Mouse (Mus musculus) heart, embryonic 13.5 days (tissue): ENCODE measurements around the gene Gpr83. TPM values are rescaled to one million over a fixed set of nuclear protein-coding genes. Genes with fewer than 3 reads are reported as not detected.
"Not testable (repeated sequence)": the region's sequence is repeated elsewhere in the genome, so short reads cannot be mapped to it uniquely, and the experiment has no call there.

Experiments
- ATAC-seq: fragments of 200-750 bp; cut with Nextera tagmentation; 2 replicates; pipeline ENCODE4 v1.8.0; 2017; ENCODE audit warnings: moderate TSS enrichment; ENCODE audit not compliant: insufficient number of reproducible peaks, low FRiP score, low TSS enrichment; ENCODE audit errors: extremely low read depth
- H3K27ac ChIP-seq: fragments of 300-500 bp; sonication (generic); replicated peaks from 2 replicates; pipeline ENCODE4 v1.5.1; 2015; ENCODE audit warnings: moderate library complexity, mild to moderate bottlenecking, inconsistent platforms
- H3K27me3 ChIP-seq: fragments of 300-500 bp; sonication (generic); replicated peaks from 2 replicates; pipeline ENCODE4 v1.6.1; 2015; ENCODE audit warnings: mild to moderate bottlenecking, inconsistent platforms
- H3K36me3 ChIP-seq: fragments of 300-500 bp; sonication (generic); 2 replicates; pipeline ENCODE4 v1.6.1; 2015; ENCODE audit warnings: mild to moderate bottlenecking, inconsistent platforms
- H3K4me1 ChIP-seq: fragments of 300-500 bp; sonication (generic); 2 replicates; pipeline ENCODE4 v1.6.1; 2015; ENCODE audit warnings: inconsistent platforms
- H3K4me2 ChIP-seq: fragments of 300-500 bp; sonication (generic); 2 replicates; pipeline ENCODE4 v1.6.1; 2015; ENCODE audit warnings: inconsistent platforms, mild to moderate bottlenecking, moderate library complexity
- H3K4me3 ChIP-seq: fragments of 300-500 bp; sonication (generic); 2 replicates; pipeline ENCODE4 v1.5.1; 2015; ENCODE audit warnings: moderate library complexity, mild to moderate bottlenecking, inconsistent platforms
- H3K9ac ChIP-seq: fragments of 300-500 bp; sonication (generic); 2 replicates; pipeline ENCODE4 v1.6.1; 2015; ENCODE audit warnings: inconsistent platforms, mild to moderate bottlenecking, moderate library complexity
- H3K9me3 ChIP-seq: fragments of 300-500 bp; sonication (generic); 2 replicates; pipeline ENCODE4 v1.6.1; 2016; ENCODE audit warnings: inconsistent platforms
- WGBS: fragments of 180-500 bp; shearing (Covaris S2); methylation state at CpG from one replicate; pipeline ENCODE4 v1.1.7; 2015; ENCODE audit warnings: mixed read lengths; 5-methylcytosine and 5-hydroxymethylcytosine counted together
- polyA plus RNA-seq: library from polyadenylated mRNA; unstranded; fragments of >200 nt; fragmentation: Nextera tagmentation; extraction: Ambion mirVana; gene quantifications from 2 replicates; pipeline ENCODE4 v1.2.1, GENCODE M21; 2015

Gpr83 gene
- polyA plus RNA-seq, 1 experiment from 2014 or later: 0.27 TPM

DNA sequence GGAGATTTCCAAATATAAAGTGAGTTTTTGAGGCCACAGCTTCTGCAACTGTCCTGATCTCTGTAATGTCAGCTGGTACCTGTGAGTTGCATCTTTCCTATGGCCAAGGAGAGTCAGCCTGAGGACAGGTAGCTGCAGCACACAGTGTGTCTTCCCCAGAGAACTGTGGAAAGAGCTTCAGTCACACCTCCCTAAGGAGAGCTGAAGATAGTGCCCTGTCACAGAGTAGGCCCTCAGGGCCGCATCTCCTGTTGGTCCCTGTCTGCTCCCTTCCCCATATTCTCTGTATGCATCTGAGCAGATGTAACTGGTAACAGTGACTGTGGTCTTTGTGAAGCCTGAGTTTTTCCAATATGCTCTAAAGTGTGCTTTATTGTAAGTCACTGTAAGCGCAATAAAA is 10.4 kb downstream of the Gpr83 start:
- Histone ChIP-seq H3K9me3 (no peaks in the 10 kb centered on the region), H3K27me3 (peaks cover 7% of the 10 kb centered on the region), H3K27ac (no peak overlapping the region), H3K4me3 (no peak overlapping the region), H3K4me2 (no peak overlapping the region), H3K9ac (no peak overlapping the region), H3K4me1 (peaks cover 11% of the 10 kb centered on the region), H3K36me3 (no peaks in the 10 kb centered on the region)
- 82% methylated on average over 2 of the region's 2 CpGs for WGBS
- ATAC-seq: no peak

DNA sequence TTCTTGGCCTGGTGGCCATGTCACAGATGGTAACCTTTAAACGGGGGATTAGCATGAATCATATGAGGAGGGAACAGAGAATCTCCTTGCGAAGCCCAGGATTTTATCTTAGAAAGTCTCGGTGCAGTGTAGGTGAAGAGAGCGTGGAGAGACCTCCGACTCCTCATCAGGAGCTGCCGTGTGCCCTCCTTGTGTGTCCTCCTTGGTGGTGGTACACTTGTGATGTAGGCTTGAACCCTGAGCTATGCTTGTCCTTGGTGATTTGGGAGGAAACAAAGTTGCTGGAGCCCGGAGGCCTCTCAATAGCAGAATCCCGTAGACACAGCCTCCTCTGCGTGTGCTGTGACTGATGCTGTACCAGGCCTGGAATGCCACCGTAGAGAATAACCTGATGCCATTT is 10.8 kb downstream of the Gpr83 start:
- Histone ChIP-seq H3K4me2 (no peak overlapping the region), H3K27me3 (peaks cover 5% of the 10 kb centered on the region), H3K4me3 (no peak overlapping the region), H3K9me3 (no peaks in the 10 kb centered on the region), H3K27ac (no peak overlapping the region), H3K4me1 (peaks cover 11% of the 10 kb centered on the region), H3K9ac (no peak overlapping the region), H3K36me3 (no peaks in the 10 kb centered on the region)
- WGBS: 84% methylated on average over 10 of the region's 10 CpGs
- ATAC-seq: no peak

DNA sequence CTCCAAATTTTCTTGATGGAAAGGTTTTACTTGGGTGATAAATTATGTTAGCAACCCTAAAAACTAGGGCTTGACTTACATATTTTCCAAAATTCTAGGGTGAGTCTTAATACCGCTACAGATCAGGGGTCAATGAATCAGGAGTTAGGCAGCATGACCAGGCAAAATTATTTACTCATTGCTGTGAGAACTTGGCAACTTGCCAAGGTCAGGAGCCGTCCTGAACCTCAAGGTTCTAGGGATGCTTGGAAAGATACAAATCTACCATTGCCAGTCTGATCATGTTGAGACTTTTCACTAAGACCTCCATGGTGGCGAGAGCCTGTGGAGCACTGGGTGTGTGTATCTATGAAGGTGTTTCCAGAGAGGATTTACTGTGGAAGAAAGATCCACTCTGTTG is 11.5 kb downstream of the Gpr83 start:
- H3K4me3 ChIP-seq: no peak overlapping the region
- no peaks in the 10 kb centered on the region for H3K9me3 ChIP-seq
- no peak overlapping the region for H3K4me2 ChIP-seq
- WGBS: 65% methylated on average over 3 of the region's 3 CpGs
- H3K27ac ChIP-seq: no peak overlapping the region
- no peaks in the 10 kb centered on the region for H3K36me3 ChIP-seq
- H3K27me3 ChIP-seq: peaks cover 4% of the 10 kb centered on the region
- H3K9ac ChIP-seq: no peak overlapping the region
- peaks cover 11% of the 10 kb centered on the region for H3K4me1 ChIP-seq
- no peak for ATAC-seq

DNA sequence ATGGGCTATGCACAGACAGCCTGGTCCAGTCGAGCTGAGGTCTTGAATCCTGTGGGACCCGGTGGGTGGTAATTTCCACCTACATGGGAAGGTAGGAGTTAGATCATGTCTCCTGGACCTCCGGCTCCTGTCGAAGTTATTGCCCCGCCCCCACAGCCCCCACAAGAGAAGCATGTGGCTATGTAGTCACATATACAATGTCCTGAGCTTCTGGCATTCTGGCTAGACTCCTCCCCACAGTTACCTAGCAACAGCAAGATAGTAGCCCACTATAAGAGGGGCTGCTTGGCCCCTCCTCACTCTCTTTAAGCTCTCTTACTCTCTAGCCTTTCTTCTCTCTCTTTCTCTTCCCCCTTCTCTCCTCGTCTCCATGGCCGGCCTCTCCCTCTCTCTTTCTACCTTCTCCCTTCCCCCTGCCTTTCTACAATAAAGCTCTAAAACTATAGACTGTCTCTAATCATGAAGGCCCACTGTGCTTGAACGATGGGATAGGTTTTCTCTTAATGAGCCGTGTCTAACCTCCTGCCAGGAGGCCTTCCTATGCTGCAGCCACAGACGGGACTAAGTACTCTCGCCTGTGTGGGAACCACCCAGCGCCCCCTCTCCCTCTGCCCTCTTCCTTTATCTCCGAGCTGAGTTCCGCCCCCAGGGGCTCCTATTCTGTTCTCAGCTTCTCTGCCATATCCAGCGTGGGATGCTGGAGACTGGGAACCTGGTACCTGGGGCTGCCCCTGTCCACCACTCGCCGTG is 12.3 kb downstream of the Gpr83 start:
- H3K4me3 ChIP-seq: no peak overlapping the region
- H3K4me1 ChIP-seq: peaks cover 11% of the 10 kb centered on the region
- H3K9me3 ChIP-seq: no peaks in the 10 kb centered on the region
- no peak overlapping the region for H3K27ac ChIP-seq
- no peaks in the 10 kb centered on the region for H3K36me3 ChIP-seq
- 43% methylated on average over 17 of the region's 17 CpGs for WGBS
- no peak overlapping the region for H3K9ac ChIP-seq
- no peaks in the 10 kb centered on the region; the same call in none of the 2 replicates for H3K27me3 ChIP-seq
- ATAC-seq: no peak
- no peak overlapping the region for H3K4me2 ChIP-seq

DNA sequence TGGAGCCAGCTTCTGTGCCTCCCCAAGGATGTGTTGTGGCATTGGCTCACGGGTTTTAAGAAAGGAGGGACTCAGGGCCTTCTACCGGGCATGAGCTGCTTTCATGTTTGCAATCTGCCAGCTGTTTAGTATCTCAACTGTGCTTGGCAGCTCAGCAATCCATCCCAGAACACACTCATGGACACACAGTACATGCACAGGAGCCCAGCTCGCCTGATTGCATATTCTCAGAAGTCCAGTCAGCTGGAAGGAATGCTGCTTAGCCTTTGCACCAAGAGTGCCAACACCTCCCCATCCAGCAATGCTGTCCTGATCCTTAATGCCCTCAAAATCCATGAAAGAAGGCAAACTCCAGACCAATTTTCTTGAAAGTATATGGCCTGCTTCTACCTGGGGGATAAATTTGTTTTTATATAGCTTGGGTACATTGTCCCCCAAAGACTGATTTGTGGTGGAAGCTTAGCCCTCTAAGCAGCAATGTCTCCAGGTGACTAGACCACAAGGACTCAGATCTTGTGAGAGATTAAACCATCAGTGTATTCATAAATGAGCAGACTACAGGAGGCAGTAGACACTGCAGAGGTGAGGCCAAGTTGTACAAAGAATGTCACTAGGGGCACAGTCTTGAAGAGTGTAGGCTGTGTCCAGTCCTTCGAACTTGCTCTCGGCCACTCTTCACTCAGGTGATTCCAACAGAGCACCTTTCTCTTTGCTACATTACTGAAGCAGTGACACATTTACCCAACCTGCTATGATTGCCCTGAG is 15.9 kb downstream of the Gpr83 start:
- Histone ChIP-seq H3K27ac (no peak overlapping the region), H3K27me3 (no peaks in the 10 kb centered on the region), H3K9me3 (no peaks in the 10 kb centered on the region), H3K36me3 (no peaks in the 10 kb centered on the region), H3K4me3 (no peak overlapping the region), H3K4me2 (no peak overlapping the region), H3K9ac (no peak overlapping the region), H3K4me1 (peaks cover 11% of the 10 kb centered on the region)
- no peak for ATAC-seq
- WGBS: 69% methylated on average over 5 of the region's 5 CpGs

DNA sequence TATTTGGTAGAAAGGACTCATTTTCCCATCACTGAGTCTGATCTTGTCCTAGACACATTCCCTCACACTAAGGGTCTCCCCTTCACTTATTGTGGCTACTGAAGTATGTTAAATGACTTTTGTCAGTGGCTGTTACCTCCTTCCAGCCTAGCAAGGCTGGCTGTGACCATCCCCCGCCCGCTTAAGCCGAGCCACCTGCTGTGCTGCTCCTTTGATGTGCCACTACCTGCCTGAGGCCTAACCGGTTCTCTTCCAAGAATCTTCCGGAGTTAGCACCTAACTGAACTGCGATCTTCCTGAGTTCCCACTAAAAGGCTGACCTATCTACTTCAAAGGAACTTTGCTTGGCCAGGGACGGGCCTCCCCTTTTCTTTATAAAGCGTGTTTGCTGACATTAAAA is 16.6 kb downstream of the Gpr83 start:
- not testable (repeated sequence) for H3K27ac ChIP-seq, H3K4me3 ChIP-seq, ATAC-seq, H3K9ac ChIP-seq, H3K4me2 ChIP-seq, H3K27me3 ChIP-seq, H3K36me3 ChIP-seq, H3K9me3 ChIP-seq
- WGBS: 33% methylated on average over 8 of the region's 8 CpGs
- H3K4me1 ChIP-seq: peaks cover 11% of the 10 kb centered on the region

DNA sequence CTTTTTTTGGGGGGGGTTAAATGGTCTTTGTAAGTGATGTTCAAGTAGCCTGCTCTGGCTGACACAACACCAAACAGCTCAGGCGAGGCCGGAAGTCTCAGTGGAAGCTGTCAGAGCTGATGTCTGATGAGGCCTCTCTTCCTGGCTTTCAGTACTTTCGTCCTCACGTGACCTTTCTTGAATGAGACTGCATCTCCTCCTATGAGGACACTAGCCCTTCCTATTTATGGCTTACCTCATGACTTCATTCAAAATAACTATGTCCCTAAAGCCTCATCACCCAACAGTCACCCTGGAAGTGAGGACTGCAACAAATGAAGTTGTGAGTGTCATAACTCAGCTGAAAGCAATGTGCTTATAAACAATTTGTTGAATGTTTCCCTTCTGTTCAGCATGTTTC is 24.6 kb downstream of the Gpr83 start:
- no peaks in the 10 kb centered on the region; the same call in none of the 2 replicates for H3K27me3 ChIP-seq
- no peak for ATAC-seq

DNA sequence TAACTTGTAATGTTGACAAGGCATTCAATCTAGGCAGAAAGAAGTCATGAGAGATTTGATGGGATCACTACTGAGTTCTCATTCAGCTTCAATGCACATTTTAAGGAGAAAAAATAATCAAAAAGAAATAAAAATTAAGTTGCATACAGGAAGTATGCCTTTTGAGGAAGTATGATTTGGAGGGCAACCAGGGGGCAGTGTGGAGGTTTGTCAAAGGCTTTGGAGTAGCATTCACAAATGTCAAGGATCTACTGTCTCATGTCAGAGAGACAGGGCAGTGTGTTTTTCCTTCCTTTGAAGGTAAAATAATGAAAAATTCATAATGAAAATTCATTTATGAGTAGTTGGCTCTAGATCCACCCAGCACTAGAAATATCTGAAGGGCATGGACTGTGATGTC is 25.1 kb downstream of the Gpr83 start:
- no peaks in the 10 kb centered on the region for H3K36me3 ChIP-seq
- H3K4me3 ChIP-seq: no peak overlapping the region
- H3K27ac ChIP-seq: no peak overlapping the region
- peaks cover 14% of the 10 kb centered on the region for H3K4me1 ChIP-seq
- ATAC-seq: no peak
- no peaks in the 10 kb centered on the region for H3K9me3 ChIP-seq
- no peaks in the 10 kb centered on the region; the same call in none of the 2 replicates for H3K27me3 ChIP-seq
- no peak overlapping the region for H3K9ac ChIP-seq
- no peak overlapping the region for H3K4me2 ChIP-seq

More for the DNA sequence above, 24.6 kb downstream of the Gpr83 start:
- H3K4me2 ChIP-seq: no peak overlapping the region
- H3K27ac ChIP-seq: no peak overlapping the region
- WGBS: 46% methylated on average over 4 of the region's 4 CpGs
- H3K9me3 ChIP-seq: no peaks in the 10 kb centered on the region
- H3K4me1 ChIP-seq: peaks cover 14% of the 10 kb centered on the region
- H3K9ac ChIP-seq: no peak overlapping the region
- H3K36me3 ChIP-seq: no peaks in the 10 kb centered on the region
- no peak overlapping the region for H3K4me3 ChIP-seq

DNA sequence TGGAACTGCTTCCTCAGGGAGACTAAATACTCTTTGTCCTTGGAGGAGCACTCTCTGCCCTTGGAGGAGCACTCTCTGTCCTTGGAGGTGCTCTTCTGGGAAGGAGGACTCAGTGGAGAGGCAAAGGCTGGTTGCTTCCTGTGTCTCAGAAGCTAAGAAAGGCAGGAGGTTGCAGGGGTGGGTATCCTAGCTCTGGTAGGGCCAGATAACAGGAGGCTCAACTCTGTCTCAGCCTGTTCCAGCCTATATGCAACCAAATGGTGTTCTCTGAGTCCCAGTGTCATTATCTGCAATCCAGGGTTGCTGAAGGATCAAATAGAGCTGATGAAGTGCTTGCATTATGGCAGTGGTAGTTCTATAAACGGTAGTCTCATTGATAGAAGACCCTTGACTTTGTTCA is 25.9 kb downstream of the Gpr83 start:
- Histone ChIP-seq H3K4me3 (no peak overlapping the region), H3K4me2 (no peak overlapping the region), H3K27me3 (no peaks in the 10 kb centered on the region; the same call in none of the 2 replicates), H3K36me3 (no peaks in the 10 kb centered on the region), H3K27ac (no peak overlapping the region), H3K9me3 (no peaks in the 10 kb centered on the region), H3K9ac (no peak overlapping the region), H3K4me1 (peaks cover 14% of the 10 kb centered on the region)
- no peak for ATAC-seq
- WGBS: 55% methylated on average over 1 of the region's 1 CpGs

DNA sequence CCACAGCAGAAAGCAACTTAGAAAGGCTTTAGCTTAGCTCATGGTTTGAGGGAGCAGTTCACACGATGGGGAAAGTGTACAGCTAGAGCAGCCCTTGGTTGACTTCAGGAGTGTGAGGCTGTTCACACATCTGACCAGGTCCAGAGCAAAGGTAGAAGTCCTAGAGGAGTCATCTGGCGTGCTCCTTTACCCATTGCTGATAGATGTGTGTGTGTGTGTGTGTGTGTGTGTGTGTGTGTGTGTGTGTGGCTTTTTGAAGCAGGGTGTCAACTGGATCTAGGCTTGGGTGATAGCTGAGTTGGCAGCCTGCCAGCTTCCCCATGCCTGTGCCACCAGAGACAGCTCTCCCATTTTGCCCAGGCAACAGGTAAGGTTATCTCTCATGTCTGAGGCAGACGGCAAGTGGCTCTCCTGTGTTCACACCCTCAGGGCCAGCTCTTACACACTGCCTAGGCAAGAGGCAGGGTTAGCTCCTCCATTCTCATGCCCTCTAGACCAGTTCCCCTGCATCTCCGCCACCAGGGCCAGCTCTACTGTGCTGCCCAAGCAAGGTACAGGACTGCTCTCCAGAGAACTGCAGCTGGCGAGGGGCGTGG is 27.9 kb downstream of the Gpr83 start:
- ATAC-seq: no peak; the same call in 1 of the 2 replicates
- Histone ChIP-seq H3K9me3 (no peaks in the 10 kb centered on the region), H3K4me3 (no peak overlapping the region), H3K27ac (no peak overlapping the region), H3K4me2 (no peak overlapping the region), H3K4me1 (peaks cover 14% of the 10 kb centered on the region), H3K27me3 (peaks cover 4% of the 10 kb centered on the region), H3K36me3 (no peaks in the 10 kb centered on the region), H3K9ac (no peak overlapping the region)
- WGBS: 69% methylated on average over 6 of the region's 6 CpGs

DNA sequence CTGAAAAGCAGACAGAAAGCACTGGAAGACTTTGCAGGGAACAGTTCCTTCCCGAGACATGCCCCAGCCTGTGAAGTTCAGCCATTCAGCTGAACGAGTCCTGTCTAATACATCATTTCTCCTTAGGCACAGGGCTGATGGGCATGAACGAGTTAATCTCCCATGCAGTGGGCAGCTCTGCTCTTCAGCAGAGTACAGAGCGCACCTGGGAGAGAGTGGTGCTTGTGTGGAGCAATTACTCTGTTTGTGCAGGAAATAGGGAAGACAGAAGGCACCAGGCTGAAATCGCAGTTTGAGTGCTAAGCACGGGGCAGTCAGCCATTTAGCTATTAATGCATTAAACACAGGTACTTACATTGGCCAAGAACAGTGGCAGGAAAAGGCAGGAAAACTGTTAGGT is 28.7 kb downstream of the Gpr83 start:
- whole genome bisulfite sequencing: 67% methylated on average over 6 of the region's 6 CpGs
- no peak overlapping the region for H3K27ac ChIP-seq
- peaks cover 4% of the 10 kb centered on the region for H3K27me3 ChIP-seq
- H3K4me2 ChIP-seq: no peak overlapping the region
- no peaks in the 10 kb centered on the region for H3K9me3 ChIP-seq
- no peaks in the 10 kb centered on the region for H3K36me3 ChIP-seq
- peaks cover 14% of the 10 kb centered on the region for H3K4me1 ChIP-seq
- H3K9ac ChIP-seq: no peak overlapping the region
- no peak overlapping the region for H3K4me3 ChIP-seq
- ATAC-seq: no peak
